Mouse (Mus musculus) forebrain, embryonic 16.5 days (tissue): Measurements from ENCODE around the gene Gpbar1. TPM values are rescaled to one million over a fixed set of nuclear protein-coding genes. Genes with fewer than 3 reads are reported as not detected.

ENCODE experiments used
- ATAC-seq: fragments of 200-750 bp; cut with Nextera tagmentation; 2 replicates; pipeline ENCODE4 v1.8.0; 2017; ENCODE audit warnings: mild to moderate bottlenecking, moderate library complexity
- H3K27ac ChIP-seq: fragments of 300-500 bp; sonication (generic); 2 replicates; pipeline ENCODE4 v1.5.1; 2014; ENCODE audit warnings: low read length, control low read depth
- H3K27me3 ChIP-seq: fragments of 300-500 bp; sonication (generic); replicated peaks from 2 replicates; pipeline ENCODE4 v1.6.1; 2014; ENCODE audit warnings: low read length; ENCODE audit not compliant: control insufficient read depth, insufficient read depth
- H3K36me3 ChIP-seq: fragments of 300-500 bp; sonication (generic); 2 replicates; pipeline ENCODE4 v1.6.1; 2014; ENCODE audit not compliant: control insufficient read depth, insufficient read depth
- H3K4me1 ChIP-seq: fragments of 300-500 bp; sonication (generic); replicated peaks from 2 replicates; pipeline ENCODE4 v1.6.1; 2014; ENCODE audit warnings: low read length; ENCODE audit not compliant: control insufficient read depth, insufficient read depth
- H3K4me2 ChIP-seq: fragments of 300-500 bp; sonication (generic); 2 replicates; pipeline ENCODE4 v1.6.1; 2014; ENCODE audit warnings: mild to moderate bottlenecking, low read length, control low read depth
- H3K4me3 ChIP-seq: fragments of 300-500 bp; sonication (generic); replicated peaks from 2 replicates; pipeline ENCODE4 v1.5.1; 2014; ENCODE audit warnings: mild to moderate bottlenecking, low read length, control low read depth
- H3K9ac ChIP-seq: fragments of 300-500 bp; sonication (generic); replicated peaks from 2 replicates; pipeline ENCODE4 v1.6.1; 2014; ENCODE audit warnings: low read depth, low read length, control low read depth
- H3K9me3 ChIP-seq: fragments of 300-500 bp; sonication (generic); 2 replicates; pipeline ENCODE4 v1.6.1; 2016; ENCODE audit warnings: low read length; ENCODE audit not compliant: control insufficient read depth
- WGBS: fragments of 180-500 bp; shearing (Covaris S2); extraction: QIAGEN DNeasy Blood & Tissue Kit; methylation state at CpG from one replicate; pipeline ENCODE4 v1.1.7; 2014; 5-methylcytosine and 5-hydroxymethylcytosine counted together
- polyA plus RNA-seq: library from polyadenylated mRNA; unstranded; fragments of >200 nt; fragmentation: Nextera tagmentation; extraction: Ambion mirVana; gene quantifications from 2 replicates; pipeline ENCODE4 v1.2.1, GENCODE M21; 2015

The Gpbar1 gene
- polyA plus RNA-seq: 0.20 TPM in 1 of 2 replicates, not detected in the other

DNA sequence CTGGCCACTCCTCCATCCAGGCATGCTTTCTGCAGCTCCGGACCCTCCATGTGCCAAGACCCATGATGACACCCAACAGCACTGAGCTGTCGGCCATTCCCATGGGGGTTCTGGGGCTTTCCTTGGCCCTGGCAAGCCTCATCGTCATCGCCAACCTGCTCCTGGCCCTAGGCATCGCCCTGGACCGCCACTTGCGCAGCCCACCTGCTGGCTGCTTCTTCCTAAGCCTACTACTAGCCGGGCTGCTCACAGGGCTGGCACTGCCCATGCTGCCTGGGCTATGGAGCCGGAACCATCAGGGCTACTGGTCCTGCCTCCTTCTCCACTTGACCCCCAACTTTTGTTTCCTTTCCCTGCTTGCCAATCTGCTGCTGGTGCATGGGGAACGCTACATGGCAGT, at the start of gene Gpbar1:
Gpbar1 (plus strand) TSS at position 13 of the 400 bp plus-strand sequence.
- Histone ChIP-seq H3K9ac (no peak within 1 kb of the TSS), H3K9me3 (no peaks in the 10 kb centered on the region), H3K4me1 (peaks cover 8% of the 10 kb centered on the region), H3K27ac (no peak within 1 kb of the TSS), H3K36me3 (peaks cover 5% of the 10 kb centered on the region; the same call in 1 of the 2 replicates), H3K4me3 (no peak within 1 kb of the TSS), H3K27me3 (no peaks in the 10 kb centered on the region), H3K4me2 (no peak within 1 kb of the TSS)
- ATAC-seq: no peak
- WGBS: 93% methylated on average over 10 of the region's 10 CpGs

- H3K9me3 ChIP-seq: no peaks in the 10 kb centered on the region
- H3K4me3 ChIP-seq: no peak overlapping the region
- H3K27me3 ChIP-seq: no peaks in the 10 kb centered on the region
- WGBS: 50% methylated on average over 2 of the region's 2 CpGs
- H3K36me3 ChIP-seq: no peaks in the 10 kb centered on the region
- H3K27ac ChIP-seq: no peak overlapping the region
- H3K4me1 ChIP-seq: no peaks in the 10 kb centered on the region
- ATAC-seq: no peak
- H3K4me2 ChIP-seq: no peak overlapping the region
- H3K9ac ChIP-seq: no peak overlapping the region
Measured at GRCm38 (mm10) chr1:74229942-74230341, 48.4 kb upstream of the Gpbar1 start.

DNA sequence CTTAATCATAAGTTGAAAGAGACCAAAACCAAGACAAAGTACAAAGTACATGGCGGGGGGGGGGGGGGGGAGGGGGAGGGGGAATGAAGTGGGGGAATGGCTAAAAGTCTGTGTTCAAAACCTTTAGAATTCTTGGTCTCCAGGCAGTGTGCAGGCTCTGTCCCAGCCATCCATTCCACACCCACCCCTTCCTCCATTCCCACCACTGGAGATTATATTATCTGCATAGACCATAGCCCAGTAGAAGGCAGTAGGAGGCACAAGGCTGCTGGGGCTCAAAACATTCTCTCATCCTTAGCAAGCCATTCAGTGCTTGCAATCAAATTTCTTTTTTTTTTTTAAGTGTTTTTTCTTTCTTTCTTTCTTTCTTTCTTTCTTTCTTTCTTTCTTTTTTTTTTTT, 47.4 kb upstream of the Gpbar1 start:
- H3K36me3 ChIP-seq: no peaks in the 10 kb centered on the region
- no peak overlapping the region for H3K4me3 ChIP-seq
- no peaks in the 10 kb centered on the region for H3K4me1 ChIP-seq
- H3K27ac ChIP-seq: no peak overlapping the region
- no peaks in the 10 kb centered on the region for H3K9me3 ChIP-seq
- no peaks in the 10 kb centered on the region for H3K27me3 ChIP-seq
- WGBS: no CpG with 5 or more reads among the region's 1 CpGs
- no peak overlapping the region for H3K4me2 ChIP-seq
- no peak for ATAC-seq
- no peak overlapping the region for H3K9ac ChIP-seq

GRCm38 (mm10) chr1:74235938-74236589, 42.3 kb upstream of the Gpbar1 start, which contains the start of gene Arpc2:
Arpc2 (plus strand) TSS chr1:74236084.
- H3K27me3 ChIP-seq: no peaks in the 10 kb centered on the region
- peak within 1 kb of the TSS; percentile 99 for H3K4me3 ChIP-seq

DNA sequence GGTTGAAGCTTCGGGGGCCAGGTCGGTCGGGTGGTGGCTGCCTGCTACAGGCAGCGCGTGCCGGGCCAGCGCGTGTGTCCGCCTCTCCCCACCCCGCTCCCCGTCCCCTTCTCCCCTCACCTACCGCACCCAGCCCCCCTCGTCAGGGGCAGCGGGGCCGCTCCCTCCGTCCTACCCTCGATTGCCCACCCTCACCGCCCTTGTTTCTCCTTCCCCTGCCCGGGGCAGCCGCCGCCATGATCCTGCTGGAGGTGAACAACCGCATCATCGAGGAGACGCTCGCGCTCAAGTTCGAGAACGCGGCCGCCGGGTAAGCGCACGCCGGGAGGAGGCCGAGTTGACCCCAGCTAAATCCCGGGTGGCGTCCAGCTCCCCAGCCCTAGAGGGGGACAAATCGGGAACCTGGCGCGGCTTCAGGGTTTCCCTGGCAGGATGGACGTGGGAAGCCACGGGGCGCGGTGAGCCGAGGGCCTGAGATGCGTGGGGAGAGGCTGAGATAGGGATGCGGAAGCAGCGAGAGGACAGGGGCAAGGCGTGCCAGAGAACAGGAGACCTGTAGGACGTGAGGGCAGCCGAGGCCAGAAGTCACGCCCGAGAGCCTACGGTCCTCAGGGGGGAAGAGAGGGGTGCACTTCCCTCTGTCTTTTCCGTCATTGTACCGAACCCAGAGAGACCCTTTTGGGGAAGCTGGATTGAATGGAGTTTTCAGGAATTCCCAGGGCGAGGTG, 41.6 kb upstream of the Gpbar1 start:
- Histone ChIP-seq H3K9me3 (no peaks in the 10 kb centered on the region), H3K27ac (peak overlapping the region; percentile 82), H3K4me3 (peak overlapping the region; percentile 99), H3K4me1 (peaks cover 31% of the 10 kb centered on the region), H3K9ac (peak overlapping the region; percentile 91), H3K36me3 (no peaks in the 10 kb centered on the region), H3K27me3 (no peaks in the 10 kb centered on the region), H3K4me2 (peak overlapping the region; percentile 82)
- 0% methylated on average over 45 of the region's 57 CpGs for WGBS
- ATAC-seq: peak; percentile 78

More at GRCm38 (mm10) chr1:74235938-74236589, 42.3 kb upstream of the Gpbar1 start, which contains the start of gene Arpc2:
- Histone ChIP-seq H3K27ac (peak within 1 kb of the TSS; percentile 82), H3K4me2 (peak within 1 kb of the TSS; percentile 82), H3K36me3 (no peaks in the 10 kb centered on the region), H3K4me1 (peaks cover 31% of the 10 kb centered on the region), H3K9ac (peak within 1 kb of the TSS; percentile 91), H3K9me3 (no peaks in the 10 kb centered on the region)
- WGBS: 2% methylated on average over 45 of the region's 55 CpGs
- ATAC-seq: peak; percentile 96

DNA sequence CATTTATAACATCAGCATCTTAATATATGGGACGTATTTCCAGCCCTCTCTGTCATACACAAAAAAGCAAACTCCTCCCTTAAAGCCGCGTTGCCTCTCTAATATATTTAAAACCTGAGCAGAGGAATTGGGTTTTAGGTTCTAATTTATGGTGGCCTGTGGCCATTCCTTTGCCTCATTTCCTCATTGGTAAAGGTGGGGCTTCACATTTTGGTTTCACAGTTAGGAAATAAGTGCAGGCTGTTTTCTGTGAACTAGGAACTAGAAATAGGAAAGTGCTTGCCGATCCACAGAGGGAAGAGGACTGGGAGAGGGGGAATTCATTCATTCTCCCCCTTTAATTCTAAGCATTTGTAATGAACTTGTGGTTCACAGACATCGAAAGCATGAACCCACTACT, 40.7 kb upstream of the Gpbar1 start:
- Histone ChIP-seq H3K4me3 (peak overlapping the region; percentile 99), H3K27ac (no peak overlapping the region; the same call in 1 of the 2 replicates), H3K36me3 (no peaks in the 10 kb centered on the region), H3K27me3 (no peaks in the 10 kb centered on the region), H3K4me2 (peak overlapping the region; percentile 82), H3K9me3 (no peaks in the 10 kb centered on the region), H3K9ac (peak overlapping the region; percentile 91), H3K4me1 (peaks cover 31% of the 10 kb centered on the region)
- ATAC-seq: no peak
- 39% methylated on average over 5 of the region's 5 CpGs for WGBS

DNA sequence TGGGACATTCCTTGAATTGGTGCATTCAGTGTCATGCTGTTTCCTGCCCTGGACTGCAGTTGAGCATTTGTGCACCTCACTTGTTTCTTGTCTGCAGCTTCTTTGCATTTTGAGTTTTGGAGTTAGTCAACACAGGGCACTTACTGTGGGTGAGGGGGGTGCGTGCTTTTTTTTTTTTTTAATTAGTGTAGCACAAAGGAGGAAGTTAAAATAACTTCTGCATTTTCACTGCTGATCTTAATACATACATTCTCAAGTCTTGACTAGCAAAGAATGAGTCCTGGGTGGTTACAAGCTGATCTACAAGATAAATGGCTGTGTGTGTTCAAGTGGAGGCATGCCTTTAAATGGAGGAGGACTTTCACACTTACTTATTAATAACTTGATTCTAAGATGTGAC, 40.2 kb upstream of the Gpbar1 start:
- H3K9ac ChIP-seq: peak overlapping the region; percentile 91
- no peak for ATAC-seq
- 59% methylated on average over 1 of the region's 1 CpGs for WGBS

DNA sequence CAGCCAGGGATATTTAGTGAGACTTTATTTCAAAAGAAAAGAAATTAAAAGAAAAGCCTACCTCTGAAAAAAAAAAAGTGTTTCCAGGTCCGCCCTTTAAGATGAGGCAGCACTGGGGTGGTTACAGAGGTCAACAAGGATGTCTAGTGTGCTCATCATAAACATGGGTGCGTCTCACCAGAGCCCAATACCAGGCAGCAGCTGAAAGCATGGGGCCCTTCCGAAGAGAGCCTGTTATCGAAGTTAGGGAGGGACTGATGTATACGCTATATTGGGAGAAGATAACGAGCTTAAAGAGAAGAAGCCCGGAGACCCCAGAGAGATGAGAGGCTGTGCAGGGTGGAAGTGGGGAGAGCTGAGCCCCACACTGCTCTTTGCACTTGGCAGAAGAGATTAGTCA, 39.2 kb upstream of the Gpbar1 start:
- peak overlapping the region; percentile 17; the same call in 1 of the 2 replicates for H3K4me2 ChIP-seq
- no peak overlapping the region for H3K4me3 ChIP-seq
- H3K9ac ChIP-seq: 0 out of 2 replicates have a peak overlapping the region, but pooled peaks have one; percentile 11
- no peaks in the 10 kb centered on the region for H3K27me3 ChIP-seq
- H3K36me3 ChIP-seq: no peaks in the 10 kb centered on the region
- no peaks in the 10 kb centered on the region for H3K9me3 ChIP-seq
- H3K4me1 ChIP-seq: peaks cover 31% of the 10 kb centered on the region
- ATAC-seq: no peak
- no peak overlapping the region for H3K27ac ChIP-seq
- WGBS: 58% methylated on average over 7 of the region's 7 CpGs

More for the DNA sequence above, 40.2 kb upstream of the Gpbar1 start:
- H3K4me1 ChIP-seq: peaks cover 31% of the 10 kb centered on the region
- H3K27me3 ChIP-seq: no peaks in the 10 kb centered on the region
- peak overlapping the region; percentile 82 for H3K4me2 ChIP-seq
- peak overlapping the region; percentile 99 for H3K4me3 ChIP-seq
- no peaks in the 10 kb centered on the region for H3K9me3 ChIP-seq
- H3K36me3 ChIP-seq: no peaks in the 10 kb centered on the region
- H3K27ac ChIP-seq: no peak overlapping the region

GRCm38 (mm10) chr1:74239618-74240017, 38.7 kb upstream of the Gpbar1 start:
- no peaks in the 10 kb centered on the region for H3K9me3 ChIP-seq
- H3K4me2 ChIP-seq: no peak overlapping the region; the same call in 1 of the 2 replicates
- H3K27ac ChIP-seq: no peak overlapping the region
- H3K9ac ChIP-seq: no peak overlapping the region
- WGBS: 56% methylated on average over 11 of the region's 11 CpGs
- H3K36me3 ChIP-seq: no peaks in the 10 kb centered on the region
- no peak for ATAC-seq
- no peaks in the 10 kb centered on the region for H3K27me3 ChIP-seq
- peaks cover 31% of the 10 kb centered on the region for H3K4me1 ChIP-seq
- H3K4me3 ChIP-seq: no peak overlapping the region
